Mouse (Mus musculus) ES-Bruce4 (cell line): Measurements from ENCODE around the gene Fcor.

Experiments
- CTCF ChIP-seq: IDR thresholded peaks from one replicate; pipeline ENCODE4 v1.8.1; 2011; ENCODE audit warnings: low read depth, low read length
- EP300 ChIP-seq: IDR thresholded peaks from 2 replicates; pipeline ENCODE4 v1.6.1; 2011; ENCODE audit warnings: low read depth, low read length; ENCODE audit not compliant: insufficient read depth

DNA sequence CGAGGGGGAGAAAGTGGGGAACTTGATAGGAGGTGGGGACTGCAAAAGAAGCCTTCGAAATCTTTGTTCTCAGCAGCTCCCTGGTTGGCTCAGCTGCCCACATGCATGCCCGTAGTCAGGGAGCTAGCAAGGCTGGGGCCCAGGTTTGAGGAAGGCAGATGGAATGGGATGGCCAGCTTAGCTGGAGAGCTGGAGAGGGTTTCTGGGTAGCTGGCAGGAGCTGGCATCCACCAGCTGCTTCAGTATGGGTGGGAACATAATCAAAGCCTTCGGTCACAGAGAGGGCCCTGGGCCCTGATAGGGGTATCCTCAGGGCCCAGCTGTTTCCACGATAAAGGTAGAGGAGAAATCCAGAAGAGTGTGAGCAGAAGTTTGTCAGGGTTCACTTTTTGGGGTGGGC lies 10.3 kb upstream of the Fcor start:
- TF ChIP-seq CTCF = no peak
- TF ChIP-seq EP300 = no peak
